Mouse (Mus musculus) mouse trophoblast stem cell (cell line): ENCODE measurements around the gene Zfp971.
"Not testable (repeated sequence)": the region's sequence is repeated elsewhere in the genome, so short reads cannot be mapped to it uniquely, and the experiment has no call there.

ENCODE experiments used
- in situ Hi-C, 2 experiments: fragments of 300-500 bp; cut with MseI, MboI; formaldehyde crosslinking; loops; 2 replicates in 1 of 2; 3 replicates in 1 of 2; pipeline ENCODE4 v1.15.1; 2025

Zfp971 gene

GRCm38 (mm10) chr2:178023011-178023611 is at the start of gene Zfp971:
TSS of gene Zfp971 (plus strand) at chr2:178023284.
- in situ Hi-C loops, result not testable (repeated sequence)

- in situ Hi-C loops, result not testable (repeated sequence)
These were observed 48.3 kb upstream of the Zfp971 start for GRCm38 (mm10) chr2:177974814-177975213.

GRCm38 (mm10) chr2:178019486-178019885 is 3.6 kb upstream of the Zfp971 start:
- in situ Hi-C loops, result not testable (repeated sequence)

- in situ Hi-C loops, result not testable (repeated sequence)
These were observed 2.3 kb upstream of the Zfp971 start for GRCm38 (mm10) chr2:178020773-178021172.

GRCm38 (mm10) chr2:178023861-178024260 is 777 bp downstream of the Zfp971 start:
- in situ Hi-C loops, result not testable (repeated sequence)

- in situ Hi-C loops, result not testable (repeated sequence)
These were observed 4.5 kb downstream of the Zfp971 start for GRCm38 (mm10) chr2:178027601-178028000.

GRCm38 (mm10) chr2:178058195-178058594 is 35.1 kb downstream of the Zfp971 start:
- in situ Hi-C loops, result loop anchor here in 1 of 2 experiments (25.0 kb wide), 1 partner anchor 746 kb away; the partner anchor contains the start of gene Gm14412

- in situ Hi-C loops, result not testable (repeated sequence)
These were observed 55.2 kb downstream of the Zfp971 start, which contains the start of gene Zfp931 for GRCm38 (mm10) chr2:178078166-178078717. TSS of gene Zfp931 (minus strand) at chr2:178078476.
